ENCODE assay signal across 8 mouse cellular contexts in the genomic region with DNA sequence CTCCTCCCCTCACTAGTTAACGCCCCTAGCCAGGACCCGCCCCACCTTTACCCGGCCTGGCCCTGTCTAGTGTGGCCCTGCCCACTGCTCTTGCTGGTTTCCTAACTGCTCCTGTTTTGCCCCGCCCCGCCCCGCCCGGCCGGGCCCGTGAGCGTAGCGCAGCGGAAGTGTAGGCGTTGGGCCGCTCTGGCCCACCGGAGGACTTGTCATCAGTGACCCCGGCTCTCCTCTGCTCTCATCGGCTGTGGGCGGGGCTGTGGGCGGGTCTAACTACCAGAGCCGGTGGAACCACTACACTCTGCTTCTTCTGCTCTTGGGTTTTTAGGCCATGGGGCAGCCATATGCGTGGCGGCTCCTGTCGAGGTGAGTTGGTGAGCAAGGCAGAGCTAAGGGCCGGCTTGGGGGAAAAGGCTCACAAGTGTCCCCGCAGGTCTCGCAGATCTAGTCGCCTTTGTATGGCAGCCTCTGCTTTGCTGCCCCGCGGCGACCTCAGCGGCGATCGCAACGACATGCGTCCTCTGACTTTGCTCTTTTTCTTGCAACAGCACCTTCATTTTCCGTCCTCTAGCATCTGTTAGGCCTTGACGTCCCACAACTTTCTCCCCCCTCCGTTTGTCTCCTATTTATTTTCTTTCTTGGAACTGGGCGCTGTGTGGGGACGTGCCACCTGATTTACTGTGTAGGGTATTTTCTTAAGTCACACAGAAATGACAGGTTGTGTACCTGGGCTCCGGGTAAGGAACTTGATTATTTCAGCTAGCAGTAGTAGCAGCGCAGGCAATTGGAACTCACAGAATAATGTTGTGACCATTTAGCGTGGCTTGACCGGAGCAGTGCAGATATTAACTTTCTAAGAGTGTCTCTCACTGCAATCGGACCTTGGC. TPM values are rescaled to one million over a fixed set of nuclear protein-coding genes. Genes with fewer than 3 reads are reported as not detected.
DNase-seq lines count a peak whose midpoint lies in the region; ATAC-seq and TF ChIP-seq lines count a peak whose summit lies in the region.

A gene (plus strand): TSS at position 148 of the 884 bp plus-strand sequence.

- ATAC-seq in G1E (ENCODE audit: extremely low read depth, insufficient number of reproducible peaks, low FRiP score, poor library complexity, severe bottlenecking): peak; percentile 97
- peak; percentile 99 for ATAC-seq in forebrain, embryonic 16.5 days
- peak; percentile 100 for ATAC-seq in lung, embryonic 14.5 days (ENCODE audit: insufficient read depth)

- H3K4me3 ChIP-seq in G1E (ENCODE audit: low read depth, low read length): peak within 1 kb of the TSS; percentile 79
- H3K4me3 ChIP-seq in forebrain, embryonic 16.5 days (replicated peaks; ENCODE audit: low read length): peak within 1 kb of the TSS; percentile 72
- H3K4me3 ChIP-seq in layer of hippocampus, adult 2 months: peak within 1 kb of the TSS; percentile 73
- H3K4me3 ChIP-seq in lung, embryonic 14.5 days (ENCODE audit: low read depth, low read length): peak within 1 kb of the TSS; percentile 58
- peak within 1 kb of the TSS; percentile 58 for H3K4me3 ChIP-seq in olfactory bulb, adult 2 months (ENCODE audit: insufficient read depth, low read depth, low read length)
- peak within 1 kb of the TSS; percentile 75 for H3K4me3 ChIP-seq in thymus, adult 2 months (ENCODE audit: control insufficient read depth, insufficient read depth, low read length)

- TF ChIP-seq CTCF in G1E (IDR thresholded peaks at IDR 0.05; ENCODE audit: low read depth, low read length): no peak
- TF ChIP-seq CTCF in layer of hippocampus, adult 2 months (conservative IDR thresholded peaks at IDR 0.05): no peak
- TF ChIP-seq CTCF in lung, embryonic 14.5 days (IDR thresholded peaks at IDR 0.05; ENCODE audit: low read depth): no peak
- no peak for TF ChIP-seq CTCF in olfactory bulb, adult 2 months (IDR thresholded peaks at IDR 0.05; ENCODE audit: insufficient read depth, low read depth, low read length)
- TF ChIP-seq CTCF in thymus, adult 2 months (IDR thresholded peaks at IDR 0.05; ENCODE audit: borderline replicate concordance, control insufficient read depth, extremely low read depth, insufficient read depth, low read length, poor library complexity): peak; percentile 49; the same call in 1 of the 2 replicates

- H3K9ac ChIP-seq in forebrain, embryonic 16.5 days (replicated peaks; ENCODE audit: low read depth, low read length): peak within 1 kb of the TSS; percentile 77
- peak within 1 kb of the TSS; percentile 62 for H3K9ac ChIP-seq in lung, embryonic 14.5 days

- peak within 1 kb of the TSS; percentile 83 for H3K4me2 ChIP-seq in forebrain, embryonic 16.5 days (ENCODE audit: low read length)
- peak within 1 kb of the TSS; percentile 87 for H3K4me2 ChIP-seq in lung, embryonic 14.5 days

- peak; percentile 69 for TF ChIP-seq POLR2A in olfactory bulb, adult 2 months (IDR thresholded peaks at IDR 0.05; ENCODE audit: insufficient read depth, low read depth, low read length)
- TF ChIP-seq POLR2A in thymus, adult 2 months (IDR thresholded peaks at IDR 0.05; ENCODE audit: control insufficient read depth, extremely low read depth, insufficient read depth, low read length, poor library complexity): peak; percentile 64

- intact Hi-C loops in heart, postnatal 36 days (cut with DNase I): loop anchor here (1.0 to 10.0 kb wide), 3 partner anchors 28 to 510 kb away; a partner anchor contains a TSS

- H3K4me1 ChIP-seq in G1E (ENCODE audit: insufficient read depth, low read depth, low read length): peaks cover 28% of the 10 kb centered on the region
- peaks cover 7% of the 10 kb centered on the region for H3K4me1 ChIP-seq in forebrain, embryonic 16.5 days (replicated peaks; ENCODE audit: control insufficient read depth, insufficient read depth, low read length)
- H3K4me1 ChIP-seq in lung, embryonic 14.5 days (ENCODE audit: insufficient read depth): peaks cover 6% of the 10 kb centered on the region; the same call in 1 of the 2 replicates
- H3K4me1 ChIP-seq in olfactory bulb, adult 2 months (ENCODE audit: control insufficient read depth, insufficient read depth, low read length): no peaks in the 10 kb centered on the region
- H3K4me1 ChIP-seq in thymus, adult 2 months (replicated peaks; ENCODE audit: control insufficient read depth, insufficient read depth, low read length): peaks cover 6% of the 10 kb centered on the region

- H3K27ac ChIP-seq in forebrain, embryonic 16.5 days (ENCODE audit: low read length): peak within 1 kb of the TSS; percentile 63
- peak within 1 kb of the TSS; percentile 86 for H3K27ac ChIP-seq in layer of hippocampus, adult 2 months
- peak within 1 kb of the TSS; percentile 46; the same call in 1 of the 2 replicates for H3K27ac ChIP-seq in lung, embryonic 14.5 days (ENCODE audit: low read depth)
- H3K27ac ChIP-seq in olfactory bulb, adult 2 months (ENCODE audit: insufficient read depth, low read depth, low read length): peak within 1 kb of the TSS; percentile 14; the same call in 1 of the 2 replicates
- peak within 1 kb of the TSS; percentile 47 for H3K27ac ChIP-seq in thymus, adult 2 months (ENCODE audit: control insufficient read depth, insufficient read depth, low read length)

- no peaks in the 10 kb centered on the region for H3K9me3 ChIP-seq in G1E (replicated peaks)
- no peaks in the 10 kb centered on the region for H3K9me3 ChIP-seq in forebrain, embryonic 16.5 days (ENCODE audit: control insufficient read depth, low read length)
- no peaks in the 10 kb centered on the region for H3K9me3 ChIP-seq in lung, embryonic 14.5 days (ENCODE audit: low read depth, low read length)

- H3K36me3 ChIP-seq in G1E (replicated peaks): peaks cover 17% of the 10 kb centered on the region
- H3K36me3 ChIP-seq in forebrain, embryonic 16.5 days (ENCODE audit: control insufficient read depth, insufficient read depth): no peaks in the 10 kb centered on the region
- H3K36me3 ChIP-seq in lung, embryonic 14.5 days (ENCODE audit: insufficient read depth): no peaks in the 10 kb centered on the region
- no peaks in the 10 kb centered on the region for H3K36me3 ChIP-seq in thymus, adult 2 months (ENCODE audit: control insufficient read depth, insufficient read depth, low read length)

- H3K27me3 ChIP-seq in G1E (ENCODE audit: insufficient read depth, low read length): no peaks in the 10 kb centered on the region
- H3K27me3 ChIP-seq in forebrain, embryonic 16.5 days (replicated peaks; ENCODE audit: control insufficient read depth, insufficient read depth, low read length): no peaks in the 10 kb centered on the region
- no peaks in the 10 kb centered on the region for H3K27me3 ChIP-seq in lung, embryonic 14.5 days (ENCODE audit: insufficient read depth, low read length)
- no peaks in the 10 kb centered on the region for H3K27me3 ChIP-seq in thymus, adult 2 months (ENCODE audit: control insufficient read depth, insufficient read depth, low read length)

- peak; percentile 93 for DNase-seq in G1E (ENCODE audit: low spot score)
- DNase-seq in cerebellum, adult 18-20 months: peak; percentile 97 to 98
- DNase-seq in heart, postnatal 36 days: peak; percentile 95 to 96
- DNase-seq in layer of hippocampus, adult 2 months (ENCODE audit: low spot score in 2 of 2): peak; percentile 97 to 98
- peak; percentile 99 for DNase-seq in lung, embryonic 14.5 days
- peak; percentile 97 for DNase-seq in thymus, adult 2 months

- WGBS in forebrain, embryonic 16.5 days: 3% methylated on average over 45 of the region's 45 CpGs
- 2% methylated on average over 45 of the region's 45 CpGs for WGBS in lung, embryonic 14.5 days
- WGBS in olfactory bulb, adult 2 months: under 1% methylated on average over 45 of the region's 45 CpGs
- WGBS in thymus, adult 2 months: 1% methylated on average over 45 of the region's 45 CpGs

RNA-seq across cellular contexts. Expression of the gene that starts here (rescaled TPM):
- total RNA-seq in G1E (2014; fragmentation: Nextera tagmentation) (61.8 and 71.6 TPM in 2 replicates), G1E (2017) (70.7 and 88.6 TPM in 2 replicates)
- 1.3 and 1.8 TPM in 2 replicates for polyA plus RNA-seq in G1E (2012)
- polyA plus RNA-seq in forebrain, embryonic 16.5 days (2015; fragmentation: Nextera tagmentation; extraction: Ambion mirVana): 24.3 and 25.6 TPM in 2 replicates
- total RNA-seq in heart, postnatal 36 days (2021): 10 to 100 TPM; 77.8 to 88.4 TPM
- total RNA-seq in layer of hippocampus, adult 2 months (2021): 10 to 100 TPM; 17.4 to 18.0 TPM
- polyA plus RNA-seq in lung, embryonic 14.5 days (2014; fragmentation: Nextera tagmentation; extraction: Ambion mirVana): 19.2 and 20.6 TPM in 2 replicates
- polyA plus RNA-seq in olfactory bulb, adult 2 months (2012; ENCODE audit: insufficient read depth, insufficient read length, low replicate concordance, missing spikeins): not detected in 2 replicates
- 22.7 and 23.9 TPM in 2 replicates for polyA plus RNA-seq in thymus, adult 2 months (2012; rRNA removed)

Comparison
In these comparisons a context has a peak if more than half of its experiments do, and no peak if none do; other contexts are left out.
1. Peak in every context shown above with its lines: DNase-seq, ATAC-seq, H3K4me3 ChIP-seq and H3K27ac ChIP-seq.
2. H3K27ac ChIP-seq: peak in every context shown above with its lines; median percentile 86 in layer of hippocampus, adult 2 months; 63 in forebrain, embryonic 16.5 days; 47 in thymus, adult 2 months; 46 in lung, embryonic 14.5 days; 14 in olfactory bulb, adult 2 months.